ENCODE assay signal across 8 mouse cellular contexts in the genomic region with DNA sequence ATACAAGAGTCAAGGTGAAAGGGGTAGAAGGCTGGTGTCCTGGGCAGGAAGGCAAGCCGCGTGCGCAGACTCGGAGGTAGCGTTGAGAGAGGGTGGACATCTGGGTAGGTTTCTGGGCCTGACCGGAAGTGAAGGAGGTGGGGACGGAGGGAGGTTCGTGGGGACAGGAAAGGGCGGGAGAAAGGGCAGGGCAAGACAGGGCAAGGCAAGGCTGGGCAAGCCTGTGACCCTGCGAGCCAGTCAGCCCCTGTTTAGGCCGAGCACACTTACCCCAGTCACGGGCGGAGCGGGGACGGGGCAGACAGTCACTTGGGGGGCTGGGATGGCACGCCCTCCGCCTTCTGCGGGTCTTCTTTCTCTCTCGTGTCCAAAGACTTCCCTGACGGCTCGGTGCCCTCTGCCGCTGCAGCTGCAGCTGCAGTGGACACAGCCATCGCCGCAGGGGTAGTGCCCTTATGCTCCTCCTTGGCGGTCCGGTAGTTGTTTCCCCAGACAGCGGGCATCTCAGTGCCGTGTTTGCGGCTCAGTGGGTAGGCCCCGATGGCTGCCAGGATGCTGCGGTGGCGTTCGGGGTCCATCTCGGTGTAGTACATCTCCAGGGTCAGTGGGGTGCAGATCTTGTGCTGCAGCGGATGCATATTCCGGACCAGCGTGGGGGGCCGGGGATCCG. TPM values are rescaled to one million over a fixed set of nuclear protein-coding genes. Genes with fewer than 3 reads are reported as not detected.
DNase-seq lines count a peak whose midpoint lies in the region; ATAC-seq lines count a peak whose summit lies in the region.

No protein-coding gene starts in this region.

- peak; percentile 21 for DNase-seq in adrenal gland, adult 2 months
- no peak for DNase-seq in adrenal gland, postnatal 4 days (ENCODE audit: low spot score in 2 of 2)
- no peak for DNase-seq in embryonic facial prominence, embryonic 11.5 days (ENCODE audit: low spot score)
- DNase-seq in midbrain, embryonic 11.5 days (ENCODE audit: low spot score, missing footprints), result no peak
- DNase-seq in gastrocnemius, adult 18-20 months (ENCODE audit: low spot score), result no peak
- no peak for DNase-seq in layer of hippocampus, adult 9-11 months
- DNase-seq in spleen, postnatal 10 days (ENCODE audit: low spot score in 2 of 2), result no peak

- H3K4me2 ChIP-seq in embryonic facial prominence, embryonic 11.5 days (ENCODE audit: low read depth, low read length), result peak overlapping the region; percentile 28
- peak overlapping the region; percentile 42 for H3K4me2 ChIP-seq in hindbrain, embryonic 16.5 days (ENCODE audit: low read length)
- H3K4me2 ChIP-seq in midbrain, embryonic 11.5 days, result peak overlapping the region; percentile 39

- H3K9me3 ChIP-seq in embryonic facial prominence, embryonic 11.5 days (replicated peaks; ENCODE audit: control insufficient read depth, low read length), result no peaks in the 10 kb centered on the region
- H3K9me3 ChIP-seq in hindbrain, embryonic 16.5 days (ENCODE audit: control insufficient read depth, low read length), result no peaks in the 10 kb centered on the region
- H3K9me3 ChIP-seq in midbrain, embryonic 11.5 days (ENCODE audit: control insufficient read depth, low read length), result no peaks in the 10 kb centered on the region

- 34% methylated on average over 38 of the region's 39 CpGs for WGBS in embryonic facial prominence, embryonic 11.5 days
- WGBS in hindbrain, embryonic 16.5 days, result 40% methylated on average over 38 of the region's 39 CpGs
- WGBS in midbrain, embryonic 11.5 days, result 31% methylated on average over 38 of the region's 39 CpGs

- no peaks in the 10 kb centered on the region for H3K27me3 ChIP-seq in embryonic facial prominence, embryonic 11.5 days (ENCODE audit: control insufficient read depth, insufficient read depth, low read length)
- H3K27me3 ChIP-seq in hindbrain, embryonic 16.5 days (replicated peaks; ENCODE audit: control insufficient read depth, insufficient read depth, low read length), result peaks cover 2% of the 10 kb centered on the region
- peaks cover 53% of the 10 kb centered on the region for H3K27me3 ChIP-seq in midbrain, embryonic 11.5 days (ENCODE audit: control insufficient read depth, insufficient read depth, low read length)

- ATAC-seq in embryonic facial prominence, embryonic 11.5 days (replicated peaks; ENCODE audit: insufficient number of reproducible peaks, low FRiP score, low TSS enrichment, low read depth), result peak; percentile 18; the same call in 1 of the 2 replicates
- ATAC-seq in hindbrain, embryonic 16.5 days, result no peak
- ATAC-seq in midbrain, embryonic 11.5 days (ENCODE audit: low FRiP score), result peak; percentile 61

- no peak overlapping the region for H3K27ac ChIP-seq in embryonic facial prominence, embryonic 11.5 days (replicated peaks; ENCODE audit: low read depth, low read length)
- no peak overlapping the region for H3K27ac ChIP-seq in hindbrain, embryonic 16.5 days (ENCODE audit: low read depth, low read length)
- no peak overlapping the region for H3K27ac ChIP-seq in midbrain, embryonic 11.5 days (ENCODE audit: low read depth, low read length)

- peak overlapping the region; percentile 3; the same call in 1 of the 2 replicates for H3K4me3 ChIP-seq in embryonic facial prominence, embryonic 11.5 days (ENCODE audit: low read depth, low read length)
- H3K4me3 ChIP-seq in hindbrain, embryonic 16.5 days (ENCODE audit: low read length), result peak overlapping the region; percentile 19
- peak overlapping the region; percentile 18 for H3K4me3 ChIP-seq in midbrain, embryonic 11.5 days (ENCODE audit: low read depth, low read length)

- no peaks in the 10 kb centered on the region for H3K4me1 ChIP-seq in embryonic facial prominence, embryonic 11.5 days (ENCODE audit: control insufficient read depth, insufficient read depth, low read length)
- no peaks in the 10 kb centered on the region for H3K4me1 ChIP-seq in hindbrain, embryonic 16.5 days (ENCODE audit: control insufficient read depth, insufficient read depth, low read depth, low read length)
- H3K4me1 ChIP-seq in midbrain, embryonic 11.5 days (ENCODE audit: control insufficient read depth, insufficient read depth, low read length), result peaks cover 1% of the 10 kb centered on the region; the same call in 1 of the 2 replicates

- H3K9ac ChIP-seq in embryonic facial prominence, embryonic 11.5 days (replicated peaks; ENCODE audit: low read length), result peak overlapping the region; percentile 48
- peak overlapping the region; percentile 31; the same call in 1 of the 2 replicates for H3K9ac ChIP-seq in hindbrain, embryonic 16.5 days (ENCODE audit: low read depth, low read length)
- H3K9ac ChIP-seq in midbrain, embryonic 11.5 days (ENCODE audit: low read length), result peak overlapping the region; percentile 52

- H3K36me3 ChIP-seq in embryonic facial prominence, embryonic 11.5 days (replicated peaks; ENCODE audit: control insufficient read depth, insufficient read depth, low read depth, low read length), result no peaks in the 10 kb centered on the region
- peaks cover 20% of the 10 kb centered on the region for H3K36me3 ChIP-seq in hindbrain, embryonic 16.5 days (ENCODE audit: control insufficient read depth, insufficient read depth, low read length)
- no peaks in the 10 kb centered on the region for H3K36me3 ChIP-seq in midbrain, embryonic 11.5 days (ENCODE audit: control insufficient read depth, insufficient read depth, low read length)

RNA-seq across cellular contexts. Expression of gene Caly, which starts 12.2 kb away (rescaled TPM):
- total RNA-seq in adrenal gland, adult 2 months (2021), result 1 to 10 TPM; 5.7 to 5.9 TPM
- 13.9 and 21.2 TPM in 2 replicates for polyA plus RNA-seq in adrenal gland, adult 2 months (2012; rRNA removed)
- 10 to 100 TPM; 10.8 to 12.9 TPM for total RNA-seq in adrenal gland, postnatal 4 days (2021)
- polyA plus RNA-seq in embryonic facial prominence, embryonic 11.5 days (2014; fragmentation: Nextera tagmentation; extraction: Ambion mirVana), result 1.6 and 2.7 TPM in 2 replicates
- 351 and 430 TPM in 2 replicates for polyA plus RNA-seq in hindbrain, embryonic 16.5 days (2015; fragmentation: Nextera tagmentation; extraction: Ambion mirVana)
- 7.6 and 8.8 TPM in 2 replicates for polyA plus RNA-seq in midbrain, embryonic 11.5 days (2014; fragmentation: Nextera tagmentation; extraction: Ambion mirVana)
- total RNA-seq in gastrocnemius, adult 18-20 months (2021), result under 1 TPM; 0.52 to 0.53 TPM

RNA-seq across cellular contexts. Expression of gene Msx3, which starts 21.3 kb away (rescaled TPM):
- total RNA-seq in adrenal gland, adult 2 months (2021), result not detected
- not detected in 2 replicates for polyA plus RNA-seq in adrenal gland, adult 2 months (2012; rRNA removed)
- total RNA-seq in adrenal gland, postnatal 4 days (2021), result not detected
- polyA plus RNA-seq in embryonic facial prominence, embryonic 11.5 days (2014; fragmentation: Nextera tagmentation; extraction: Ambion mirVana), result 2.5 and 3.9 TPM in 2 replicates
- polyA plus RNA-seq in hindbrain, embryonic 16.5 days (2015; fragmentation: Nextera tagmentation; extraction: Ambion mirVana), result 4.1 and 6.9 TPM in 2 replicates
- polyA plus RNA-seq in midbrain, embryonic 11.5 days (2014; fragmentation: Nextera tagmentation; extraction: Ambion mirVana), result 6.1 and 8.0 TPM in 2 replicates
- not detected for total RNA-seq in gastrocnemius, adult 18-20 months (2021)

RNA-seq across cellular contexts. Expression of gene Prap1, which starts 23.0 kb away (rescaled TPM):
- not detected for total RNA-seq in adrenal gland, adult 2 months (2021)
- polyA plus RNA-seq in adrenal gland, adult 2 months (2012; rRNA removed), result not detected in 2 replicates
- not detected for total RNA-seq in adrenal gland, postnatal 4 days (2021)
- polyA plus RNA-seq in embryonic facial prominence, embryonic 11.5 days (2014; fragmentation: Nextera tagmentation; extraction: Ambion mirVana), result not detected in 2 replicates
- polyA plus RNA-seq in hindbrain, embryonic 16.5 days (2015; fragmentation: Nextera tagmentation; extraction: Ambion mirVana), result not detected in 2 replicates
- not detected in 2 replicates for polyA plus RNA-seq in midbrain, embryonic 11.5 days (2014; fragmentation: Nextera tagmentation; extraction: Ambion mirVana)
- total RNA-seq in gastrocnemius, adult 18-20 months (2021), result not detected

RNA-seq across cellular contexts. Expression of gene Fuom, which starts 32.1 kb away (rescaled TPM):
- total RNA-seq in adrenal gland, adult 2 months (2021), result 10 to 100 TPM; 61.9 to 72.5 TPM
- 89.3 and 100 TPM in 2 replicates for polyA plus RNA-seq in adrenal gland, adult 2 months (2012; rRNA removed)
- total RNA-seq in adrenal gland, postnatal 4 days (2021), result 10 to 100 TPM; 65.1 to 72.4 TPM
- 24.2 and 24.4 TPM in 2 replicates for polyA plus RNA-seq in embryonic facial prominence, embryonic 11.5 days (2014; fragmentation: Nextera tagmentation; extraction: Ambion mirVana)
- polyA plus RNA-seq in hindbrain, embryonic 16.5 days (2015; fragmentation: Nextera tagmentation; extraction: Ambion mirVana), result 39.9 and 43.1 TPM in 2 replicates
- 13.5 and 13.8 TPM in 2 replicates for polyA plus RNA-seq in midbrain, embryonic 11.5 days (2014; fragmentation: Nextera tagmentation; extraction: Ambion mirVana)
- 10 to 100 TPM; 37.3 to 44.0 TPM for total RNA-seq in gastrocnemius, adult 18-20 months (2021)

RNA-seq across cellular contexts. Expression of gene Tubgcp2, which starts 33.7 kb away (rescaled TPM):
- total RNA-seq in adrenal gland, adult 2 months (2021), result 10 to 100 TPM; 26.6 to 26.8 TPM
- polyA plus RNA-seq in adrenal gland, adult 2 months (2012; rRNA removed), result 13.5 and 16.4 TPM in 2 replicates
- 10 to 100 TPM; 53.7 to 55.8 TPM for total RNA-seq in adrenal gland, postnatal 4 days (2021)
- polyA plus RNA-seq in embryonic facial prominence, embryonic 11.5 days (2014; fragmentation: Nextera tagmentation; extraction: Ambion mirVana), result 74.8 and 75.7 TPM in 2 replicates
- polyA plus RNA-seq in hindbrain, embryonic 16.5 days (2015; fragmentation: Nextera tagmentation; extraction: Ambion mirVana), result 57.2 and 59.6 TPM in 2 replicates
- polyA plus RNA-seq in midbrain, embryonic 11.5 days (2014; fragmentation: Nextera tagmentation; extraction: Ambion mirVana), result 58.9 and 62.6 TPM in 2 replicates
- total RNA-seq in gastrocnemius, adult 18-20 months (2021), result 10 to 100 TPM; 23.2 to 23.6 TPM

Comparison
In these comparisons a context has a peak if more than half of its experiments do, and no peak if none do; other contexts are left out.
1. RNA of gene Caly, which starts 12.2 kb away (polyA plus RNA-seq): 351 to 430 TPM in hindbrain, embryonic 16.5 days; 13.9 to 21.2 TPM in adrenal gland, adult 2 months, 7.6 to 8.8 TPM in midbrain, embryonic 11.5 days and 1.6 to 2.7 TPM in embryonic facial prominence, embryonic 11.5 days; every median in the first group is over 10 times any median in the second.
2. Peak in every context shown above with its lines, with median percentiles within 50 percentile points of each other: H3K4me2 ChIP-seq, H3K4me3 ChIP-seq and H3K9ac ChIP-seq.